Mouse (Mus musculus) neural tube, embryonic 10.5 days (tissue): ENCODE data around the gene Cebpe.

Experiments
- DNase-seq: peaks from one replicate; pipeline ENCODE4 v3.0.0-alpha.2; 2017; ENCODE audit warnings: low spot score; ENCODE audit errors: extremely low spot score

Cebpe gene

GRCm38 (mm10) chr14:54678657-54679304 is 33.2 kb downstream of the Cebpe start:
- no peak for DNase-seq

- DNase-seq, result no peak
These were observed 35.7 kb downstream of the Cebpe start for GRCm38 (mm10) chr14:54676290-54676689.

GRCm38 (mm10) chr14:54674317-54674716 is 37.7 kb downstream of the Cebpe start:
- DNase-seq, result no peak

- DNase-seq, result no peak
These were observed 42.6 kb downstream of the Cebpe start for GRCm38 (mm10) chr14:54669381-54669780.

- no peak for DNase-seq
These were observed 47.3 kb downstream of the Cebpe start for GRCm38 (mm10) chr14:54664477-54665222.
